Mouse (Mus musculus): ENCODE data around the gene Scin.

DNA sequence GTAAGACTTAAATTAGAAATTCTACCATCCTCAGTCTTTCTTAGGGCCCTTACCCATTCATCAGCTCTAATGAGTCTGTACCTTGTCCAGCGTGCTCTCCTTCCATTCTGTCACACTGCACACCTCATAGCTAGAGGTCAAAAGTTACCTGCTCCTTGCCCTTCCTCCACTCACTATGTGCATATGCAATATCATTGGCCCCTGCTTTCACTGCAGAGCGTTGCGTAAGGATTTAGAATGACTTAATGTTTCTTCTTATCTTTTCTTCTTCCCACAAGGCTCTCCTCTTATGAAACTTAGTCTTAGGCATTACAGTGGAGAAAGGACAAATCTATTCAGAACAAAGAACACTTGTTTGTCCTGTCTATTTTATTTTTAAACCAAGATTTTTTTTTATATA lies 20.0 kb downstream of the Scin start:
- no peak for TF ChIP-seq CTCF (IDR thresholded peaks at IDR 0.05; ENCODE audit: control insufficient read depth, insufficient read depth, insufficient read length)
- TF ChIP-seq MYOG (IDR thresholded peaks at IDR 0.05; ENCODE audit: control insufficient read depth, extremely low read depth, insufficient read length): no peak

Measured in C2C12 (cell line).